Mouse (Mus musculus) thymus, postnatal 36 days (tissue): ENCODE data around the gene Tpst1.
A peak's percentile ranks its signal among the peaks of the same experiment; 100 is the strongest.
"Not testable (repeated sequence)": the region's sequence is repeated elsewhere in the genome, so short reads cannot be mapped to it uniquely, and the experiment has no call there.

Experiments used
- DNase-seq, 2 experiments: peaks; one replicate each; pipeline ENCODE4 v3.0.0; 2022; ENCODE audit warnings: mixed read lengths in 2 of 2

Gene Tpst1

GRCm38 (mm10) chr5:130073026-130073425, at the start of gene Tpst1:
Tpst1 (plus strand) TSS chr5:130073326.
- no peak for DNase-seq

- peak; percentile 71 to 81 for DNase-seq
Observed at GRCm38 (mm10) chr5:130023767-130024539, 49.2 kb upstream of the Tpst1 start.

GRCm38 (mm10) chr5:130027134-130027533, 46.0 kb upstream of the Tpst1 start:
- no peak for DNase-seq

GRCm38 (mm10) chr5:130027696-130028095, 45.4 kb upstream of the Tpst1 start:
- no peak for DNase-seq

GRCm38 (mm10) chr5:130029142-130029897, 43.8 kb upstream of the Tpst1 start, which contains the start of the genes Asl and Crcp:
Asl (minus strand) TSS chr5:130029247.
Crcp (plus strand) TSS chr5:130029290.
- peak; percentile 82 to 86 for DNase-seq

- no peak for DNase-seq
Observed at GRCm38 (mm10) chr5:130031410-130032390, 41.4 kb upstream of the Tpst1 start.

GRCm38 (mm10) chr5:130033869-130034268, 39.3 kb upstream of the Tpst1 start:
- no peak for DNase-seq

- DNase-seq, result not testable (repeated sequence)
Observed at GRCm38 (mm10) chr5:130036300-130036699, 36.8 kb upstream of the Tpst1 start.

GRCm38 (mm10) chr5:130037752-130038455, 35.2 kb upstream of the Tpst1 start:
- peak; percentile 34 to 40 for DNase-seq

GRCm38 (mm10) chr5:130040797-130041196, 32.3 kb upstream of the Tpst1 start:
- no peak for DNase-seq

GRCm38 (mm10) chr5:130041262-130041661, 31.9 kb upstream of the Tpst1 start:
- no peak for DNase-seq

- DNase-seq, result no peak
Observed at GRCm38 (mm10) chr5:130043741-130044140, 29.4 kb upstream of the Tpst1 start.

GRCm38 (mm10) chr5:130044201-130044695, 28.9 kb upstream of the Tpst1 start:
- DNase-seq, result no peak

GRCm38 (mm10) chr5:130046100-130046499, 27.0 kb upstream of the Tpst1 start:
- no peak for DNase-seq

- DNase-seq, result no peak
Observed at GRCm38 (mm10) chr5:130046589-130046988, 26.5 kb upstream of the Tpst1 start.

GRCm38 (mm10) chr5:130047013-130047412, 26.1 kb upstream of the Tpst1 start:
- DNase-seq, result no peak

- DNase-seq, result no peak
Observed at GRCm38 (mm10) chr5:130048786-130049520, 24.2 kb upstream of the Tpst1 start.

- no peak for DNase-seq
Observed at GRCm38 (mm10) chr5:130050416-130050815, 22.7 kb upstream of the Tpst1 start.

- DNase-seq, result no peak
Observed at GRCm38 (mm10) chr5:130051073-130051860, 21.9 kb upstream of the Tpst1 start.

- DNase-seq, result no peak
Observed at GRCm38 (mm10) chr5:130052510-130052909, 20.6 kb upstream of the Tpst1 start.
